Mouse (Mus musculus) testis, adult 2 months (tissue): ENCODE measurements at regions not wholly inside any gene's neighbourhood (a gene's known extent, or its start where the extent isn't known, plus 50 kb on each side); places are given as distances from the start of the nearest gene placed in this dataset.

Source experiments
- CTCF ChIP-seq: fragments of 200-500 bp; IDR thresholded peaks from 2 replicates; pipeline ENCODE4 v1.5.1; 2012; ENCODE audit warnings: low read depth, mild to moderate bottlenecking, inconsistent platforms, low read length, moderate library complexity; ENCODE audit not compliant: control insufficient read depth, insufficient read depth, insufficient replicate concordance
- POLR2A ChIP-seq: fragments of 200-500 bp; IDR thresholded peaks from 2 replicates; pipeline ENCODE4 v1.6.1; 2012; ENCODE audit warnings: low read depth, mild to moderate bottlenecking, inconsistent platforms, low read length, moderate library complexity; ENCODE audit not compliant: control insufficient read depth

- TF ChIP-seq POLR2A (no peak), CTCF (no peak)
Observed at GRCm38 (mm10) chr12:69447962-69448767, 75.9 kb upstream of the Gm9887 start.
